8 mouse cellular contexts compared by ENCODE assay signal in genomic region chr4:86930636-86931456, GRCm38 (mm10). TPM values are rescaled to one million over a fixed set of nuclear protein-coding genes. Genes with fewer than 3 reads are reported as not detected.
DNase-seq lines count a peak whose midpoint lies in the region; ATAC-seq and TF ChIP-seq lines count a peak whose summit lies in the region.

No protein-coding gene starts in this region.

- TF ChIP-seq CTCF in olfactory bulb, adult 2 months (IDR thresholded peaks at IDR 0.05; ENCODE audit: insufficient read depth, low read depth, low read length): no peak

- peak overlapping the region; percentile 41 for H3K9ac ChIP-seq in heart, embryonic 15.5 days
- H3K9ac ChIP-seq in liver, embryonic 13.5 days: peak overlapping the region; percentile 49

- H3K4me3 ChIP-seq in heart, embryonic 15.5 days: peak overlapping the region; percentile 54
- peak overlapping the region; percentile 57 for H3K4me3 ChIP-seq in liver, embryonic 13.5 days (replicated peaks)
- peak overlapping the region; percentile 51 for H3K4me3 ChIP-seq in olfactory bulb, adult 2 months (ENCODE audit: insufficient read depth, low read depth, low read length)

- no peaks in the 10 kb centered on the region for H3K4me1 ChIP-seq in heart, embryonic 15.5 days (replicated peaks)
- 0 out of 2 replicates have a peak, but pooled peaks cover 2% of the 10 kb centered on the region for H3K4me1 ChIP-seq in liver, embryonic 13.5 days (replicated peaks)
- peaks cover 8% of the 10 kb centered on the region for H3K4me1 ChIP-seq in olfactory bulb, adult 2 months (ENCODE audit: control insufficient read depth, insufficient read depth, low read length)

- H3K9me3 ChIP-seq in heart, embryonic 15.5 days (replicated peaks): no peaks in the 10 kb centered on the region
- H3K9me3 ChIP-seq in liver, embryonic 13.5 days (replicated peaks): no peaks in the 10 kb centered on the region

- peak; percentile 12 to 51 for DNase-seq in adrenal gland, adult (ENCODE audit: inconsistent age in 2 of 2, low spot score in 1 of 2)
- no peak for DNase-seq in adrenal gland, postnatal 4 days (ENCODE audit: low spot score in 2 of 2)
- DNase-seq in cerebellum, postnatal 36 days: peak; percentile 25 to 42
- DNase-seq in kidney, postnatal 25 days: peak; percentile 19 to 48
- no peak for DNase-seq in liver, embryonic 13.5 days
- no peak for DNase-seq in spleen, postnatal 4 days (ENCODE audit: low spot score in 2 of 2)

- peak overlapping the region; percentile 74 for H3K4me2 ChIP-seq in heart, embryonic 15.5 days
- peak overlapping the region; percentile 65 for H3K4me2 ChIP-seq in liver, embryonic 13.5 days

- WGBS in heart, embryonic 15.5 days: 19% methylated on average over 33 of the region's 33 CpGs
- 9% methylated on average over 33 of the region's 33 CpGs for WGBS in liver, embryonic 13.5 days (ENCODE audit: insufficient replicate concordance)
- WGBS in olfactory bulb, adult 2 months: 9% methylated on average over 33 of the region's 33 CpGs

- no peaks in the 10 kb centered on the region for H3K27me3 ChIP-seq in heart, embryonic 15.5 days
- H3K27me3 ChIP-seq in liver, embryonic 13.5 days: no peaks in the 10 kb centered on the region

- no peak for TF ChIP-seq POLR2A in olfactory bulb, adult 2 months (IDR thresholded peaks at IDR 0.05; ENCODE audit: insufficient read depth, low read depth, low read length)

- ATAC-seq in heart, embryonic 15.5 days (replicated peaks; ENCODE audit: insufficient number of reproducible peaks, insufficient read depth, low FRiP score, low read depth): 0 out of 2 replicates have a peak, but pooled peaks have one; percentile 32
- no peak for ATAC-seq in liver, embryonic 13.5 days (ENCODE audit: low read depth)

- H3K27ac ChIP-seq in heart, embryonic 15.5 days: 0 out of 2 replicates have a peak overlapping the region, but pooled peaks have one; percentile 14
- H3K27ac ChIP-seq in liver, embryonic 13.5 days: no peak overlapping the region
- H3K27ac ChIP-seq in olfactory bulb, adult 2 months (ENCODE audit: insufficient read depth, low read depth, low read length): no peak overlapping the region

- H3K36me3 ChIP-seq in heart, embryonic 15.5 days: no peaks in the 10 kb centered on the region
- H3K36me3 ChIP-seq in liver, embryonic 13.5 days: no peaks in the 10 kb centered on the region

RNA-seq across cellular contexts. Expression of gene Acer2, which starts 56.6 kb away (rescaled TPM):
- 10 to 100 TPM; 26.1 to 30.8 TPM for total RNA-seq in adrenal gland, postnatal 4 days (2021)
- polyA plus RNA-seq in heart, embryonic 15.5 days (2015; fragmentation: Nextera tagmentation; extraction: Ambion mirVana): 28.6 and 30.4 TPM in 2 replicates
- 5.3 and 6.7 TPM in 2 replicates for polyA plus RNA-seq in liver, embryonic 13.5 days (2015; fragmentation: Nextera tagmentation; extraction: Ambion mirVana)
- not detected in 2 replicates for polyA plus RNA-seq in olfactory bulb, adult 2 months (2012; ENCODE audit: insufficient read depth, insufficient read length, low replicate concordance, missing spikeins)

Comparison
In these comparisons a context has a peak if more than half of its experiments do, and no peak if none do; other contexts are left out.
1. DNase-seq: peak in adrenal gland, adult (2 of 2), cerebellum, postnatal 36 days (2 of 2) and kidney, postnatal 25 days (2 of 2); none in adrenal gland, postnatal 4 days (0 of 2), liver, embryonic 13.5 days (single experiment) and spleen, postnatal 4 days (0 of 2).
2. Peak in every context shown above with its lines, with median percentiles within 50 percentile points of each other: H3K4me3 ChIP-seq.